Mouse (Mus musculus) CH12.LX (cell line): ENCODE measurements around the gene Rab8b. TPM values are rescaled to one million over a fixed set of nuclear protein-coding genes. Genes with fewer than 3 reads are reported as not detected.

ENCODE experiments used
- DNase-seq: peaks from one replicate; pipeline ENCODE4 v3.0.0-alpha.2; 2013; ENCODE audit errors: extremely low read depth
- H3K27ac ChIP-seq: 2 replicates; pipeline ENCODE4 v1.5.1; 2012; ENCODE audit warnings: low read depth, mild to moderate bottlenecking, control low read depth, moderate library complexity; ENCODE audit not compliant: insufficient read depth
- H3K27me3 ChIP-seq: replicated peaks from 2 replicates; pipeline ENCODE3; 2012; ENCODE audit warnings: inconsistent platforms
- H3K36me3 ChIP-seq, 2 experiments: replicated peaks in 1 of 2; 2 replicates each; pipeline versions ENCODE3 to v1.6.1; 2012; ENCODE audit warnings: inconsistent platforms in 1 of 2, low read length in 1 of 2, mild to moderate bottlenecking in 1 of 2, mixed read lengths in 1 of 2, moderate library complexity in 1 of 2; ENCODE audit not compliant: control insufficient read depth in 1 of 2, insufficient read depth in 1 of 2
- H3K4me1 ChIP-seq, 2 experiments: 2 replicates each; pipeline ENCODE4 v1.6.1; 2012; ENCODE audit warnings: inconsistent platforms in 1 of 2, moderate library complexity in 1 of 2; ENCODE audit not compliant: insufficient read depth in 2 of 2, control insufficient read depth in 1 of 2
- H3K4me2 ChIP-seq: 2 replicates; pipeline ENCODE4 v1.6.1; 2012; ENCODE audit warnings: low read depth, mild to moderate bottlenecking, control low read depth; ENCODE audit not compliant: poor library complexity, insufficient read depth, severe bottlenecking
- H3K4me3 ChIP-seq, 3 experiments: fragments of 150-350 bp in 1 of 3; sonication (generic) in 1 of 3; replicated peaks in 1 of 3; 2 replicates each; pipeline versions ENCODE3 to v1.5.1; 2011 to 2012; ENCODE audit warnings: low read depth in 2 of 3, low read length in 2 of 3, mild to moderate bottlenecking in 2 of 3, moderate library complexity in 2 of 3, control low read depth in 1 of 3, improper control_type of control experiment in 1 of 3, inconsistent platforms in 1 of 3, mixed read lengths in 1 of 3; ENCODE audit not compliant: poor library complexity in 1 of 3
- H3K79me2 ChIP-seq: replicated peaks from 2 replicates; pipeline ENCODE4 v1.6.1; 2012; ENCODE audit warnings: mild to moderate bottlenecking, moderate library complexity; ENCODE audit not compliant: control insufficient read depth, poor library complexity, insufficient read depth, severe bottlenecking; ENCODE audit errors: extremely low read depth
- H3K9ac ChIP-seq: 2 replicates; pipeline ENCODE4 v1.6.1; 2012; ENCODE audit warnings: low read depth, mild to moderate bottlenecking, control low read depth, moderate library complexity; ENCODE audit not compliant: insufficient read depth
- H3K9me3 ChIP-seq: replicated peaks from 2 replicates; pipeline ENCODE3; 2012; ENCODE audit warnings: low read length, inconsistent platforms, mixed read lengths
- BHLHE40 ChIP-seq: IDR thresholded peaks from 2 replicates; pipeline ENCODE4 v1.6.1; 2011; ENCODE audit warnings: mild to moderate bottlenecking, low read depth, low read length, improper control_type of control experiment
- CHD1 ChIP-seq: IDR thresholded peaks from 2 replicates; pipeline ENCODE4 v1.6.1; 2012; ENCODE audit warnings: low read depth, low read length, improper control_type of control experiment, inconsistent platforms
- CHD2 ChIP-seq: IDR thresholded peaks from 2 replicates; pipeline ENCODE4 v1.6.1; 2011; ENCODE audit warnings: low read length, improper control_type of control experiment
- CTCF ChIP-seq, 2 experiments: IDR thresholded peaks in 1 of 2; conservative IDR thresholded peaks in 1 of 2; 2 replicates each; pipeline ENCODE4 v1.5.1; 2011 to 2012; ENCODE audit warnings: low read depth in 2 of 2, low read length in 2 of 2, improper control_type of control experiment in 1 of 2, inconsistent platforms in 1 of 2, mild to moderate bottlenecking in 1 of 2, moderate library complexity in 1 of 2
- E2F4 ChIP-seq: IDR thresholded peaks from 2 replicates; pipeline ENCODE4 v1.6.1; 2011; ENCODE audit warnings: low read depth, low read length, improper control_type of control experiment; ENCODE audit not compliant: insufficient replicate concordance
- ELF1 ChIP-seq: IDR thresholded peaks from 2 replicates; pipeline ENCODE4 v1.6.1; 2014; ENCODE audit warnings: low read depth, mild to moderate bottlenecking, inconsistent platforms, low read length, improper control_type of control experiment
- EP300 ChIP-seq: IDR thresholded peaks from 2 replicates; pipeline ENCODE4 v1.6.1; 2011; ENCODE audit warnings: low read length, improper control_type of control experiment
- ETS1 ChIP-seq: conservative IDR thresholded peaks from 2 replicates; pipeline ENCODE4 v1.6.1; 2012; ENCODE audit warnings: low read depth, mild to moderate bottlenecking, inconsistent platforms, low read length, improper control_type of control experiment, moderate library complexity
- GABPA ChIP-seq: IDR thresholded peaks from 2 replicates; pipeline ENCODE4 v1.6.1; 2012; ENCODE audit warnings: low read depth, low read length, improper control_type of control experiment, inconsistent platforms; ENCODE audit not compliant: insufficient replicate concordance
- HCFC1 ChIP-seq: IDR thresholded peaks from 2 replicates; pipeline ENCODE4 v1.6.1; 2012; ENCODE audit warnings: low read depth, mild to moderate bottlenecking, inconsistent platforms, low read length, improper control_type of control experiment
- IRF4 ChIP-seq: IDR thresholded peaks from 2 replicates; pipeline ENCODE4 v1.6.1; 2014; ENCODE audit warnings: low read depth, mild to moderate bottlenecking, inconsistent platforms, low read length, improper control_type of control experiment
- JUN ChIP-seq: IDR thresholded peaks from 2 replicates; pipeline ENCODE4 v1.6.1; 2011; ENCODE audit warnings: low read depth, mild to moderate bottlenecking, low read length, improper control_type of control experiment, moderate library complexity; ENCODE audit not compliant: insufficient read depth
- JUND ChIP-seq: conservative IDR thresholded peaks from 2 replicates; pipeline ENCODE4 v1.6.1; 2011; ENCODE audit warnings: low read depth, low read length, improper control_type of control experiment
- KAT2A ChIP-seq: IDR thresholded peaks from 2 replicates; pipeline ENCODE4 v1.6.1; 2012; ENCODE audit warnings: low read length, improper control_type of control experiment, inconsistent platforms; ENCODE audit not compliant: insufficient replicate concordance
- MAFK ChIP-seq: IDR thresholded peaks from 2 replicates; pipeline ENCODE4 v1.6.1; 2011; ENCODE audit warnings: low read length, improper control_type of control experiment; ENCODE audit not compliant: insufficient replicate concordance
- MAX ChIP-seq: IDR thresholded peaks from 2 replicates; pipeline ENCODE4 v1.6.1; 2011; ENCODE audit warnings: low read length, improper control_type of control experiment
- MAZ ChIP-seq: IDR thresholded peaks from 2 replicates; pipeline ENCODE4 v1.6.1; 2012; ENCODE audit warnings: low read depth, mild to moderate bottlenecking, inconsistent platforms, low read length, improper control_type of control experiment, moderate library complexity
- MEF2A ChIP-seq: IDR thresholded peaks from 2 replicates; pipeline ENCODE4 v1.6.1; 2014; ENCODE audit warnings: low read depth, mild to moderate bottlenecking, inconsistent platforms, low read length, improper control_type of control experiment, borderline replicate concordance
- MXI1 ChIP-seq: IDR thresholded peaks from 2 replicates; pipeline ENCODE4 v1.6.1; 2011; ENCODE audit warnings: mild to moderate bottlenecking, low read depth, low read length, improper control_type of control experiment
- MYC ChIP-seq: IDR thresholded peaks from 2 replicates; pipeline ENCODE4 v1.6.1; 2011; ENCODE audit warnings: low read depth, mild to moderate bottlenecking, improper control_type of control experiment, low read length
- NELFE ChIP-seq: IDR thresholded peaks from 2 replicates; pipeline ENCODE4 v1.6.1; 2011; ENCODE audit warnings: low read depth, low read length, improper control_type of control experiment
- NRF1 ChIP-seq: IDR thresholded peaks from 2 replicates; pipeline ENCODE4 v1.6.1; 2014; ENCODE audit warnings: low read depth, mild to moderate bottlenecking, inconsistent platforms, low read length, improper control_type of control experiment, moderate library complexity
- PAX5 ChIP-seq: IDR thresholded peaks from 2 replicates; pipeline ENCODE4 v1.6.1; 2012; ENCODE audit warnings: low read length, inconsistent platforms, mixed read lengths
- POLR2A ChIP-seq: IDR thresholded peaks from 2 replicates; pipeline ENCODE4 v1.6.1; 2011; ENCODE audit warnings: low read depth, mild to moderate bottlenecking, improper control_type of control experiment, low read length
- POLR2AphosphoS2 ChIP-seq: IDR thresholded peaks from 2 replicates; pipeline ENCODE4 v1.6.1; 2011; ENCODE audit warnings: low read depth, low read length, improper control_type of control experiment
- RAD21 ChIP-seq: IDR thresholded peaks from 2 replicates; pipeline ENCODE4 v1.6.1; 2011; ENCODE audit warnings: low read depth, mild to moderate bottlenecking, low read length, improper control_type of control experiment, moderate library complexity
- RCOR1 ChIP-seq: conservative IDR thresholded peaks from 2 replicates; pipeline ENCODE4 v1.6.1; 2012; ENCODE audit warnings: low read depth, mild to moderate bottlenecking, inconsistent platforms, low read length, improper control_type of control experiment
- SIN3A ChIP-seq: IDR thresholded peaks from 2 replicates; pipeline ENCODE4 v1.6.1; 2012; ENCODE audit warnings: low read length, improper control_type of control experiment, inconsistent platforms
- SMC3 ChIP-seq: IDR thresholded peaks from 2 replicates; pipeline ENCODE4 v1.6.1; 2011; ENCODE audit warnings: low read depth, low read length, improper control_type of control experiment
- TBP ChIP-seq: conservative IDR thresholded peaks from 2 replicates; pipeline ENCODE4 v1.6.1; 2011; ENCODE audit warnings: low read depth, low read length, improper control_type of control experiment
- TCF12 ChIP-seq: IDR thresholded peaks from 2 replicates; pipeline ENCODE4 v1.6.1; 2014; ENCODE audit warnings: low read depth, mild to moderate bottlenecking, inconsistent platforms, low read length, improper control_type of control experiment
- UBTF ChIP-seq: IDR thresholded peaks from 2 replicates; pipeline ENCODE4 v1.6.1; 2012; ENCODE audit warnings: low read depth, mild to moderate bottlenecking, inconsistent platforms, low read length, improper control_type of control experiment, moderate library complexity
- USF1 ChIP-seq: IDR thresholded peaks from 2 replicates; pipeline ENCODE4 v1.6.1; 2014; ENCODE audit warnings: low read depth, mild to moderate bottlenecking, inconsistent platforms, low read length, improper control_type of control experiment
- USF2 ChIP-seq: conservative IDR thresholded peaks from 2 replicates; pipeline ENCODE4 v1.6.1; 2011; ENCODE audit warnings: low read depth, low read length, improper control_type of control experiment
- ZC3H11A ChIP-seq: IDR thresholded peaks from 2 replicates; pipeline ENCODE4 v1.6.1; 2012; ENCODE audit warnings: low read depth, mild to moderate bottlenecking, inconsistent platforms, low read length, improper control_type of control experiment
- ZKSCAN1 ChIP-seq: IDR thresholded peaks from 2 replicates; pipeline ENCODE4 v1.6.1; 2012; ENCODE audit warnings: low read depth, inconsistent platforms, low read length, improper control_type of control experiment, borderline replicate concordance
- ZMIZ1 ChIP-seq: IDR thresholded peaks from 2 replicates; pipeline ENCODE4 v1.6.1; 2012; ENCODE audit warnings: low read depth, mild to moderate bottlenecking, inconsistent platforms, low read length, improper control_type of control experiment
- ZNF384 ChIP-seq: IDR thresholded peaks from 2 replicates; pipeline ENCODE4 v1.6.1; 2012; ENCODE audit warnings: low read depth, low read length, improper control_type of control experiment, inconsistent platforms
- dilution Hi-C: fragments of 300-500 bp; cut with MboI; formaldehyde crosslinking; loops from 2 replicates; pipeline ENCODE4 v1.14.3; 2020; ENCODE audit warnings: low sequenced_read_pairs; ENCODE audit not compliant: extremely low pct_unique_long_range_greater_than_20kb, extremely low pct_ligation_motif_present
- in situ Hi-C: fragments of 300-500 bp; cut with MboI; formaldehyde crosslinking; loops from 3 replicates; pipeline ENCODE4 v1.14.3; 2019; ENCODE audit warnings: low sequenced_read_pairs, low pct_ligation_motif_present, low pct_unique_long_range_greater_than_20kb, mixed read lengths
- polyA plus RNA-seq: library from polyadenylated mRNA; unstranded; fragments of >175 nt; gene quantifications from 2 replicates; pipeline ENCODE4 v1.2.1, GENCODE M21; 2012; ENCODE audit warnings: low read depth; ENCODE audit not compliant: insufficient read length
- total RNA-seq, 2 experiments: library from RNA; depleted of rRNA; stranded (reverse); fragments of 300-350 nt in 1 of 2; fragments of >200 nt in 1 of 2; gene quantifications; 2 replicates each; pipeline ENCODE4 v1.2.3; 2012 to 2014

The Rab8b gene
- total RNA-seq (2012; rRNA removed) (12.2 and 14.0 TPM in 2 replicates), total RNA-seq (2014; rRNA removed) (28.0 and 31.1 TPM in 2 replicates), polyA plus RNA-seq (23.6 and 26.1 TPM in 2 replicates)

- Histone ChIP-seq H3K27ac (peak within 1 kb of the TSS; percentile 66), H3K9ac (peak within 1 kb of the TSS; percentile 78)
Observed at GRCm38 (mm10) chr9:66919382-66919971, at the start of gene Rab8b. TSS of gene Rab8b (minus strand) at chr9:66919687.

GRCm38 (mm10) chr9:66967492-66967891, 48.0 kb upstream of the Rab8b start:
- Histone ChIP-seq H3K79me2 (no peaks in the 10 kb centered on the region), H3K27ac (no peak overlapping the region), H3K4me2 (no peak overlapping the region), H3K36me3 (peaks cover 10 to 62% of the 10 kb centered on the region in 2 experiments), H3K9ac (no peak overlapping the region), H3K9me3 (no peaks in the 10 kb centered on the region), H3K4me3 (no peak overlapping the region), H3K27me3 (no peaks in the 10 kb centered on the region), H3K4me1 (peaks cover 0 to 2% of the 10 kb centered on the region in 2 experiments; a peak in 2 of 4 replicates)
- in situ Hi-C loops (no loop called here), dilution Hi-C loops (no loop called here)
- DNase-seq: no peak
- no peak for TF ChIP-seq ELF1
- no peak for TF ChIP-seq SMC3
- TF ChIP-seq MEF2A: no peak
- no peak for TF ChIP-seq ZKSCAN1
- no peak for TF ChIP-seq ZC3H11A
- TF ChIP-seq RAD21: no peak
- TF ChIP-seq SIN3A: no peak
- TF ChIP-seq NRF1: no peak
- TF ChIP-seq, all 38 proteins: peak for 0

More at GRCm38 (mm10) chr9:66919382-66919971, at the start of gene Rab8b:
- peaks cover 0 to 8% of the 10 kb centered on the region in 2 experiments for H3K36me3 ChIP-seq
- peaks cover 14 to 40% of the 10 kb centered on the region in 2 experiments for H3K4me1 ChIP-seq
- peaks cover 40% of the 10 kb centered on the region for H3K79me2 ChIP-seq
- H3K4me3 ChIP-seq: peak within 1 kb of the TSS; percentile 67 to 97 (median 94)
- in situ Hi-C loops: no loop called here
- peaks cover 3% of the 10 kb centered on the region for H3K9me3 ChIP-seq
- peak; percentile 96 for DNase-seq
- H3K27me3 ChIP-seq: peaks cover 3% of the 10 kb centered on the region
- H3K4me2 ChIP-seq: peak within 1 kb of the TSS; percentile 97
- dilution Hi-C loops: no loop called here
- no peak for TF ChIP-seq RCOR1
- TF ChIP-seq NELFE: peak; percentile 82
- TF ChIP-seq JUND: no peak
- peak; percentile 88 for TF ChIP-seq POLR2A
- peak; percentile 96 for TF ChIP-seq KAT2A
- TF ChIP-seq ZMIZ1: peak; percentile 62; the same call in 1 of the 2 replicates
- TF ChIP-seq USF2: no peak
- no peak for TF ChIP-seq POLR2AphosphoS2
- TF ChIP-seq ETS1: no peak
- TF ChIP-seq TCF12: peak; percentile 52
- TF ChIP-seq SIN3A: no peak; the same call in none of the 2 replicates
- TF ChIP-seq BHLHE40: 0 out of 2 replicates have a peak, but pooled peaks have one; percentile 31
- 0 out of 2 replicates have a peak, but pooled peaks have one; percentile 45 for TF ChIP-seq E2F4
- TF ChIP-seq USF1: no peak
- TF ChIP-seq PAX5: no peak
- no peak for TF ChIP-seq JUN
- TF ChIP-seq ZKSCAN1: no peak
- TF ChIP-seq MEF2A: peak; percentile 44; the same call in 1 of the 2 replicates
- peak; percentile 87 for TF ChIP-seq MXI1
- 0 out of 2 replicates have a peak, but pooled peaks have one; percentile 16 for TF ChIP-seq EP300
- TF ChIP-seq MYC: no peak; the same call in 1 of the 2 replicates
- no peak for TF ChIP-seq CTCF (conservative IDR thresholded peaks at IDR 0.05 in 1 of 2, IDR thresholded peaks at IDR 0.05 in 1 of 2; ENCODE audit: low read depth in 2 of 2, low read length in 2 of 2)
- TF ChIP-seq MAZ: peak; percentile 87
- no peak for TF ChIP-seq MAFK
- peak; percentile 7; the same call in 1 of the 2 replicates for TF ChIP-seq SMC3
- peak; percentile 43; the same call in 1 of the 2 replicates for TF ChIP-seq IRF4
- TF ChIP-seq GABPA: peak; percentile 54; the same call in 1 of the 2 replicates
- TF ChIP-seq ZC3H11A: no peak
- TF ChIP-seq NRF1: 0 out of 2 replicates have a peak, but pooled peaks have one; percentile 45
- peak; percentile 36; the same call in 1 of the 2 replicates for TF ChIP-seq UBTF
- no peak for TF ChIP-seq RAD21
- no peak; the same call in 1 of the 2 replicates for TF ChIP-seq ELF1
- peak; percentile 63; the same call in 1 of the 2 replicates for TF ChIP-seq MAX
- 0 out of 2 replicates have a peak, but pooled peaks have one; percentile 41 for TF ChIP-seq TBP
- no peak; the same call in 1 of the 2 replicates for TF ChIP-seq ZNF384
- peak; percentile 79; the same call in 1 of the 2 replicates for TF ChIP-seq CHD1
- peak; percentile 100 for TF ChIP-seq HCFC1
- TF ChIP-seq CHD2: peak; percentile 52; the same call in 1 of the 2 replicates
